Mouse (Mus musculus) induced T-regulatory cell, adult 2 months (primary cell): ENCODE results near the gene Srrd.

Experiments
- DNase-seq: peaks from one replicate; pipeline ENCODE4 v3.0.0-alpha.2; 2012; ENCODE audit warnings: low read depth

Gene Srrd

GRCm38 (mm10) chr5:112356322-112356721 is 13.5 kb upstream of the Srrd start:
- no peak for DNase-seq

- DNase-seq, result no peak
Observed at GRCm38 (mm10) chr5:112355910-112356309, 13.1 kb upstream of the Srrd start, which contains the start of gene Gm6583. Gene Gm6583, minus strand, starts transcription at chr5:112356033.

GRCm38 (mm10) chr5:112355493-112355892 is 12.7 kb upstream of the Srrd start:
- DNase-seq, result no peak

- DNase-seq, result no peak
Observed at GRCm38 (mm10) chr5:112349169-112349568, 6.3 kb upstream of the Srrd start.

GRCm38 (mm10) chr5:112346211-112346965 is 3.5 kb upstream of the Srrd start:
- DNase-seq, result no peak

GRCm38 (mm10) chr5:112344092-112344960 is 1.5 kb upstream of the Srrd start:
- no peak for DNase-seq

- DNase-seq, result no peak
Observed at GRCm38 (mm10) chr5:112343205-112343595, 360 bp upstream of the Srrd start.

- DNase-seq, result no peak
Observed at GRCm38 (mm10) chr5:112339215-112339614, 3.6 kb downstream of the Srrd start.

- no peak for DNase-seq
Observed at GRCm38 (mm10) chr5:112337004-112337403, 5.8 kb downstream of the Srrd start.

- DNase-seq, result peak; percentile 78
Observed at GRCm38 (mm10) chr5:112335473-112335872, 7.4 kb downstream of the Srrd start.

- no peak for DNase-seq
Observed at GRCm38 (mm10) chr5:112329805-112330564, 12.9 kb downstream of the Srrd start.

GRCm38 (mm10) chr5:112327854-112328253 is 15.0 kb downstream of the Srrd start:
- no peak for DNase-seq

GRCm38 (mm10) chr5:112326446-112327009 is 16.3 kb downstream of the Srrd start:
- DNase-seq, result no peak

- DNase-seq, result peak; percentile 96
Observed at GRCm38 (mm10) chr5:112325546-112326445, 17.0 kb downstream of the Srrd start, which contains the start of gene Tfip11. Gene Tfip11, plus strand, starts transcription at chr5:112326358.

GRCm38 (mm10) chr5:112324637-112325545 is 17.9 kb downstream of the Srrd start:
- peak; percentile 91 for DNase-seq

- no peak for DNase-seq
Observed at GRCm38 (mm10) chr5:112323246-112323645, 19.6 kb downstream of the Srrd start.

- DNase-seq, result no peak
Observed at GRCm38 (mm10) chr5:112321376-112321775, 21.5 kb downstream of the Srrd start.

- DNase-seq, result no peak
Observed at GRCm38 (mm10) chr5:112320936-112321335, 21.9 kb downstream of the Srrd start.

GRCm38 (mm10) chr5:112320379-112320778 is 22.5 kb downstream of the Srrd start:
- DNase-seq, result no peak

- peak; percentile 38 for DNase-seq
Observed at GRCm38 (mm10) chr5:112319343-112319742, 23.5 kb downstream of the Srrd start.
